Mouse (Mus musculus) midbrain, embryonic 15.5 days (tissue): Measurements from ENCODE around the gene Rora. TPM values are rescaled to one million over a fixed set of nuclear protein-coding genes. Genes with fewer than 3 reads are reported as not detected.

Source experiments
- ATAC-seq: fragments of 200-750 bp; cut with Nextera tagmentation; replicated peaks from 2 replicates; pipeline ENCODE4 v1.8.0; 2017; ENCODE audit warnings: moderate TSS enrichment
- H3K27ac ChIP-seq: fragments of 300-500 bp; sonication (generic); 2 replicates; pipeline ENCODE4 v1.5.1; 2015; ENCODE audit warnings: mild to moderate bottlenecking, inconsistent platforms
- H3K27me3 ChIP-seq: fragments of 300-500 bp; sonication (generic); replicated peaks from 2 replicates; pipeline ENCODE4 v1.6.1; 2015; ENCODE audit warnings: inconsistent platforms
- H3K36me3 ChIP-seq: fragments of 300-500 bp; sonication (generic); replicated peaks from 2 replicates; pipeline ENCODE4 v1.6.1; 2015; ENCODE audit warnings: inconsistent platforms
- H3K4me1 ChIP-seq: fragments of 300-500 bp; sonication (generic); 2 replicates; pipeline ENCODE4 v1.6.1; 2015; ENCODE audit warnings: inconsistent platforms
- H3K4me2 ChIP-seq: fragments of 300-500 bp; sonication (generic); 2 replicates; pipeline ENCODE4 v1.6.1; 2015; ENCODE audit warnings: inconsistent platforms, mild to moderate bottlenecking, moderate library complexity
- H3K4me3 ChIP-seq: fragments of 300-500 bp; sonication (generic); 2 replicates; pipeline ENCODE4 v1.5.1; 2015; ENCODE audit warnings: mild to moderate bottlenecking, inconsistent platforms
- H3K9ac ChIP-seq: fragments of 300-500 bp; sonication (generic); 2 replicates; pipeline ENCODE4 v1.6.1; 2015; ENCODE audit warnings: mild to moderate bottlenecking, inconsistent platforms
- H3K9me3 ChIP-seq: fragments of 300-500 bp; sonication (generic); 2 replicates; pipeline ENCODE4 v1.6.1; 2016; ENCODE audit warnings: inconsistent platforms
- WGBS: fragments of 180-500 bp; shearing (Covaris S2); methylation state at CpG from one replicate; pipeline ENCODE4 v1.1.7; 2015; ENCODE audit warnings: mixed read lengths; 5-methylcytosine and 5-hydroxymethylcytosine counted together
- polyA plus RNA-seq: library from polyadenylated mRNA; unstranded; fragments of >200 nt; fragmentation: Nextera tagmentation; extraction: Ambion mirVana; gene quantifications from 2 replicates; pipeline ENCODE4 v1.2.1, GENCODE M21; 2015

Rora gene
- polyA plus RNA-seq, 1 experiment from 2014 or later = 43.9 TPM

GRCm38 (mm10) chr9:69290881-69291450 is 637.4 kb downstream of the Rora start:
- H3K27ac ChIP-seq = peak overlapping the region; percentile 36; the same call in 1 of the 2 replicates
- H3K4me3 ChIP-seq = peak overlapping the region; percentile 62
- WGBS = under 1% methylated on average over 29 of the region's 29 CpGs
- H3K36me3 ChIP-seq = no peaks in the 10 kb centered on the region
- ATAC-seq = no peak
- no peaks in the 10 kb centered on the region for H3K9me3 ChIP-seq
- H3K9ac ChIP-seq = peak overlapping the region; percentile 53
- peak overlapping the region; percentile 85 for H3K4me2 ChIP-seq
- H3K4me1 ChIP-seq = peaks cover 25% of the 10 kb centered on the region
- peaks cover 12% of the 10 kb centered on the region for H3K27me3 ChIP-seq

- Histone ChIP-seq H3K27me3 (peaks cover 12% of the 10 kb centered on the region), H3K36me3 (no peaks in the 10 kb centered on the region), H3K9me3 (no peaks in the 10 kb centered on the region), H3K27ac (peak overlapping the region; percentile 36; the same call in 1 of the 2 replicates), H3K9ac (peak overlapping the region; percentile 53; the same call in 1 of the 2 replicates), H3K4me3 (peak overlapping the region; percentile 62), H3K4me2 (peak overlapping the region; percentile 85), H3K4me1 (peaks cover 25% of the 10 kb centered on the region)
- 15% methylated on average over 13 of the region's 13 CpGs for whole genome bisulfite sequencing
- no peak for ATAC-seq
These were observed 637.9 kb downstream of the Rora start for GRCm38 (mm10) chr9:69291451-69291850.

DNA sequence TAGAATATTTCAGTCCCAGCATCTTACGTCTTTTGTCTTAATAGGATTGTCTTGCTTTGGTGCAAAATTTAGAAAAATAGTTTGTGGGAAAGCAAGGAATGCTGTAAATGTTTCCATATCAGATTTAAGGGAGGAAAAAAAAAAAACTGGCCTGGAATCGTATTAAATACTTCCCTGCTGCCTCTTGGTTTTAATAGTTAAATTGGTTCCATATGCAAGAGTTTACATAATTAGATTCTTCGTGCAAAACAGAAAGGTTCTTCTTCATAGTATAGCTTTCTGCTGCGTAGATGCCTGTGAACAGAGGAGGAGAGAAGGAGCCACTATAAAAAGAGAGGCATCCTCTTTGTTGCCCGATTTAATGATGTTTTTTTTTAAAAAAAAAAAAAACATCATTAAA is 638.8 kb downstream of the Rora start:
- Histone ChIP-seq H3K4me3 (peak overlapping the region; percentile 11; the same call in 1 of the 2 replicates), H3K4me1 (peaks cover 25% of the 10 kb centered on the region), H3K9me3 (no peaks in the 10 kb centered on the region), H3K27me3 (peaks cover 12% of the 10 kb centered on the region), H3K36me3 (no peaks in the 10 kb centered on the region), H3K27ac (no peak overlapping the region), H3K9ac (no peak overlapping the region), H3K4me2 (peak overlapping the region; percentile 26; the same call in 1 of the 2 replicates)
- WGBS = 53% methylated on average over 5 of the region's 5 CpGs
- ATAC-seq = no peak

GRCm38 (mm10) chr9:69292776-69293687 is 639.4 kb downstream of the Rora start:
- Histone ChIP-seq H3K36me3 (no peaks in the 10 kb centered on the region), H3K27ac (peak overlapping the region; percentile 29; the same call in 1 of the 2 replicates), H3K9me3 (no peaks in the 10 kb centered on the region), H3K27me3 (peaks cover 12% of the 10 kb centered on the region), H3K4me2 (peak overlapping the region; percentile 26), H3K9ac (no peak overlapping the region), H3K4me3 (peak overlapping the region; percentile 11; the same call in 1 of the 2 replicates), H3K4me1 (peaks cover 25% of the 10 kb centered on the region)
- 76% methylated on average over 12 of the region's 12 CpGs for WGBS
- no peak for ATAC-seq

GRCm38 (mm10) chr9:69293688-69294074 is 640.1 kb downstream of the Rora start:
- H3K4me2 ChIP-seq = 0 out of 2 replicates have a peak overlapping the region, but pooled peaks have one; percentile 26
- 0 out of 2 replicates have a peak overlapping the region, but pooled peaks have one; percentile 11 for H3K4me3 ChIP-seq
- H3K27ac ChIP-seq = 0 out of 2 replicates have a peak overlapping the region, but pooled peaks have one; percentile 5
- H3K9ac ChIP-seq = 0 out of 2 replicates have a peak overlapping the region, but pooled peaks have one; percentile 6
- peaks cover 12% of the 10 kb centered on the region; the same call in 1 of the 2 replicates for H3K27me3 ChIP-seq
- 82% methylated on average over 8 of the region's 8 CpGs for WGBS
- H3K4me1 ChIP-seq = peaks cover 23% of the 10 kb centered on the region
- H3K9me3 ChIP-seq = no peaks in the 10 kb centered on the region
- H3K36me3 ChIP-seq = no peaks in the 10 kb centered on the region
- ATAC-seq = no peak

GRCm38 (mm10) chr9:69294426-69294825 is 640.8 kb downstream of the Rora start:
- no peak for ATAC-seq
- no peak overlapping the region for H3K9ac ChIP-seq
- peaks cover 12% of the 10 kb centered on the region; the same call in 1 of the 2 replicates for H3K27me3 ChIP-seq
- no peak overlapping the region for H3K27ac ChIP-seq
- H3K4me1 ChIP-seq = peaks cover 15% of the 10 kb centered on the region
- no peak overlapping the region for H3K4me3 ChIP-seq
- H3K36me3 ChIP-seq = no peaks in the 10 kb centered on the region
- 87% methylated on average over 5 of the region's 5 CpGs for WGBS
- no peak overlapping the region for H3K4me2 ChIP-seq
- H3K9me3 ChIP-seq = no peaks in the 10 kb centered on the region

GRCm38 (mm10) chr9:69294856-69295255 is 641.3 kb downstream of the Rora start:
- 82% methylated on average over 14 of the region's 14 CpGs for WGBS

GRCm38 (mm10) chr9:69295826-69296225 is 642.2 kb downstream of the Rora start:
- Histone ChIP-seq H3K4me2 (no peak overlapping the region), H3K9me3 (no peaks in the 10 kb centered on the region), H3K4me1 (peaks cover 9% of the 10 kb centered on the region), H3K9ac (no peak overlapping the region), H3K27me3 (peaks cover 12% of the 10 kb centered on the region; the same call in 1 of the 2 replicates), H3K27ac (no peak overlapping the region), H3K4me3 (no peak overlapping the region), H3K36me3 (no peaks in the 10 kb centered on the region)
- ATAC-seq = no peak
- 84% methylated on average over 3 of the region's 3 CpGs for WGBS

More at GRCm38 (mm10) chr9:69294856-69295255, 641.3 kb downstream of the Rora start:
- H3K9ac ChIP-seq = no peak overlapping the region
- H3K27ac ChIP-seq = no peak overlapping the region
- peaks cover 12% of the 10 kb centered on the region; the same call in 1 of the 2 replicates for H3K27me3 ChIP-seq
- H3K9me3 ChIP-seq = no peaks in the 10 kb centered on the region
- no peak overlapping the region for H3K4me3 ChIP-seq
- no peak overlapping the region for H3K4me2 ChIP-seq
- peaks cover 15% of the 10 kb centered on the region for H3K4me1 ChIP-seq
- H3K36me3 ChIP-seq = no peaks in the 10 kb centered on the region
- ATAC-seq = no peak

DNA sequence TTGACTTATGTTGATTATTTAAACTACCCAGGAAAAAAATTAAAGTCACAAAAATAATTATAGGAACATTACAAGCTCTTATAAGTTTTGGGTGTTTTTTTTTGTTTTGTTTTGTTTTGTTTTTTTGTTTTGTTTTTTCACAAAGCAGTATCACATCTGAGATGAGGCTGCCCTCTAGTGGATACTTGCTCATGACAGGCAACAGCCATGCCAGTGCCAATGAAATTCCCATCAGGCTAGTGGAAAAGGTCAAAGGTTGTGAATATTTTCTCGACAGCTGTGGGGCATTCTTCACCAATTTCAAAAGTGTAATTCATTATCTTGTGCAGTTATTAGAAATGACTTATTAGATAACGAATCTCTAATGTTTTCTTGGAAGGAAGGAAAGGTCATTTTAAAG is 642.8 kb downstream of the Rora start:
- WGBS = 23% methylated on average over 2 of the region's 2 CpGs
- no peak overlapping the region for H3K4me3 ChIP-seq
- H3K27me3 ChIP-seq = peaks cover 12% of the 10 kb centered on the region; the same call in 1 of the 2 replicates
- no peak overlapping the region for H3K27ac ChIP-seq
- no peak overlapping the region for H3K9ac ChIP-seq
- H3K4me1 ChIP-seq = peaks cover 8% of the 10 kb centered on the region
- H3K36me3 ChIP-seq = no peaks in the 10 kb centered on the region
- no peaks in the 10 kb centered on the region for H3K9me3 ChIP-seq
- ATAC-seq = no peak
- H3K4me2 ChIP-seq = no peak overlapping the region

DNA sequence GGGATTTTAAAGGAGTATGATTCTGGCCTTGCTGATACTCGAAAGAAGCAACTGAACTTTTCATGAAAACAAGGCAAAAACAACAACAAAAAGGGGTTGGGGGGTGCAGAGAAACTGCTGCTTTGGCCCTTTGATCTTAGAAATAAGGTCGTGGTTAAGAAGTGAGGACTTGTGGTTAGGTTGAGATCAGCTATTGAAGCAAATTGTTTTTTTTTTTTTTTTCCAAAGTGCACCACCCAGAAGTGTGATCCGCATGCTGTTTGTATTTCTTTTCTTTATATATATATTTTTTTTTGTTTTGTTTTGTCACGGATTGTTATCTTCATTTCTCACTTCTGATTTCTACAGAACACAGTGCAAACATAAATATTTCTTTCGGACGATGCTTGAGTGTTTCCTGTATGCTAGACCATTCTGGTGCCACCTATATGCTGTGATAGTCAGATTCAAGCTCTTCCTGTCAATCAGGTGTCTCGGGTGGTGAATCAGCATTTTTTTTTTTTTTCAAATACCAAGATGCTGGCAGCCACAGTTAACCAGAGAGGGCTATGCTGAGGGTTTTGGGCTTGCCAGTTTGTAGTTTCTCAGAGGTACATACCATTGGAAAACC is 644.3 kb downstream of the Rora start:
- Histone ChIP-seq H3K36me3 (no peaks in the 10 kb centered on the region), H3K9ac (no peak overlapping the region), H3K4me1 (peaks cover 15% of the 10 kb centered on the region), H3K9me3 (no peaks in the 10 kb centered on the region), H3K27me3 (peaks cover 10% of the 10 kb centered on the region; the same call in 1 of the 2 replicates), H3K4me3 (no peak overlapping the region), H3K27ac (no peak overlapping the region), H3K4me2 (no peak overlapping the region)
- 84% methylated on average over 7 of the region's 7 CpGs for WGBS
- no peak for ATAC-seq

GRCm38 (mm10) chr9:69298566-69299335 is 645.2 kb downstream of the Rora start:
- ATAC-seq = no peak
- Histone ChIP-seq H3K36me3 (no peaks in the 10 kb centered on the region), H3K9me3 (no peaks in the 10 kb centered on the region), H3K4me2 (no peak overlapping the region), H3K4me3 (no peak overlapping the region), H3K4me1 (peaks cover 20% of the 10 kb centered on the region), H3K27me3 (0 out of 2 replicates have a peak, but pooled peaks cover 2% of the 10 kb centered on the region), H3K9ac (no peak overlapping the region), H3K27ac (no peak overlapping the region)
- 79% methylated on average over 12 of the region's 12 CpGs for WGBS
